Mouse (Mus musculus): ENCODE measurements around the gene Trmt2a.

The Trmt2a gene

DNA sequence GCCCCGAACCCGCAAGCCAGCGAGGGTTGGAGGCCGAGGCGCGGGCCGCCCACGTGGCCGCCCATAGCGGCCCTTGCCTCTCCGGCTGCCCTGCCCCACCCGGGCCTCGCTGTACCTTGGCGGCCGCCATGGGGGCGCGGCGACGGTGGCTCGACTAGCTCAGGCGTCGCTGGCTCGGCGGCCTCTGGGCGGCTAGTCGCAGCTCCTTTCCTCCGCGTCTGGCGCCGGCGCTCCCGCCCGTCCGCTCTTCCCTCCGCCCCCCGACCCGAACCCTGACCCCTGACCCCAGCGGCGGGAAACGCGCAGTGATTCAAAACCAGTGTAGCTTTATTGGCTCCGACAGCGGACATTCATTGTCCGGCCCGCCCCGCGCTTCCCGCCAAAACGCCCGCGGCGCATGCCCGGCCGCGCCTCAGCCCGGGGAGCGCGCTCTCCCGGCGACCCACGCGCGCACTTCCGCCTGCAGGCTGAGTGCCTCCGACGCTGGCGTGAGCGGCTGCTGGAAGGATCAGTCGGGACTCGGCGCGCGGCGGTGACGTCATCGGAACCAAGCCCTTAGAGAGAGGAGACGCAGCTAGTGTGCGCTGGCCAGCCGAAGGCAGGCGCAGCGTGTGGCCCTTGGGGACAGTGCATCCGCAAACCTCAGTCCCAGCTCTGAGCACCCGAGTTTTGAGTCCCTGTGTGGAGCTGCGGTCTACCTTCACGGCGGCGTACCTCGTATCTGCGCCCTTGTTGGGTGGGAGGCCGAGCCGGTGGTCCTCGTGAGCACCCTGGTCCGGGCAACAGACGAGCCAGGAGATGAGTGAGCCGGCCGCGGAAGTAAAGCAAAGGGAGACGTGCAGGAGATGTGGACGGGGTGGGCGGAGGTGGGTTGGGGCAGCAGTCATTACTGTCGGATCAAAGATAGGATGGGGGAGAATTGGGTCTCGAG is at the start of gene Trmt2a, which contains the start of gene Ranbp1:
Gene Trmt2a, plus strand, starts transcription at position 247 of the 931 bp plus-strand sequence.
Gene Ranbp1, minus strand, starts transcription at position 300 of the 931 bp plus-strand sequence.
- peak; percentile 99 for DNase-seq

GRCm38 (mm10) chr16:18200062-18200461 is 48.4 kb upstream of the Trmt2a start:
- no peak for DNase-seq

DNA sequence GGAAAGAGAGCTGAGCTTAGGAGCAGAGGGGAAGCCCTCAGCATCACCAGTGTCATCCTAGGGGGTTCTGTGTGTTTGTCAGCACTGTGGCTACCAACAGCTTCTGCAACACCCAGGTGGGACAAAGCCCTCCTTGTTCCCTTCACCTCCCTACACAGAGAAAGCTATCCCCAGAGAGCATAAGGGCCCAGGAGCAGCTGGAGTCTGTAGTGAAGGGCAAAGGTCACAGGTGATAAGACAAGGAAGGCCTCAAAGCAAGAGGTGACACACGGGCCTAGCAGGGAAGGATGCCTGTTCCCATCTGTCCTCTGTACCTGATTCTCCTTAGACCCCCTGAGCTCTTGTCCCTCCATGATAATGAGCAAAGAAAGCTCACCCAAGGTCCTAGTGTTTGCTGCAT is 46.9 kb upstream of the Trmt2a start:
- no peak for DNase-seq

GRCm38 (mm10) chr16:18202061-18202460 is 46.4 kb upstream of the Trmt2a start:
- no peak for DNase-seq

GRCm38 (mm10) chr16:18203430-18204091 is 44.9 kb upstream of the Trmt2a start:
- peak; percentile 44 for DNase-seq

GRCm38 (mm10) chr16:18210701-18211416 is 37.6 kb upstream of the Trmt2a start:
- DNase-seq = peak; percentile 61

DNA sequence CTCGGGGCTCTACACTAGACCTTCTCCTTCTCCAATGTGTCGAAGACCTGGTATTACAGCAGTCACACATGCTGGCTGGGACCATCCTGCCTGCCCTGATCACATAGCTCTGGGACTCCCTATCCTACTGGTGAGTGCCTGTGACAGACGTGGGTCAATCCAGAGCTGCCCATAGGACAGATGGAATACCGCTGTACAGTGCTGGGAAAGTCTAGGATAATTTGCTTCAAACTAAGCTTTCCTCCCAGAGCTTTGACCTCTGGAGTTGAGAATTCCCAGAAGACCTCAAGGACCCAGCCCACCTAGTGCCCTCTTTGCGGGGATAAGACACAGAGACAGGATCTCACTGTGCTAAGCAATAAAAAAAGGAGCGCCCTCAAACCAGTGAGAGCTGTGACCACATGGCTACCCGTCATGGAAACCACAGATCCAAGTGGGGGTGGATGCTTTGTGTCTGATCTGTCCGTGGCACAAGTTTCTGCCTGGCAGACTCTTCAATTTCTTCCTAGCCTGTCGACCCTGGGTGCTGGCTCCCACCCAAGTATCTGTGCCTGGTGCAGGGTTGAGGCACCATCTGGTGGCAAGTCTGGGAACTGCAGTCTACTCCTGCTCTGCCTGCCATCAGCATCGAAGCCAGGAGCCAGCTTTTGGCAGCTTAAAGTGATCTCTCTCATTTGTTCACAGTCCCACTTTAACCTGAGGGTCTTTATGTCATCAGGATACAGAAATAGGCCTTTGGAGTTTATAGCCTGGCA is 36.9 kb upstream of the Trmt2a start:
- DNase-seq = peak; percentile 85

DNA sequence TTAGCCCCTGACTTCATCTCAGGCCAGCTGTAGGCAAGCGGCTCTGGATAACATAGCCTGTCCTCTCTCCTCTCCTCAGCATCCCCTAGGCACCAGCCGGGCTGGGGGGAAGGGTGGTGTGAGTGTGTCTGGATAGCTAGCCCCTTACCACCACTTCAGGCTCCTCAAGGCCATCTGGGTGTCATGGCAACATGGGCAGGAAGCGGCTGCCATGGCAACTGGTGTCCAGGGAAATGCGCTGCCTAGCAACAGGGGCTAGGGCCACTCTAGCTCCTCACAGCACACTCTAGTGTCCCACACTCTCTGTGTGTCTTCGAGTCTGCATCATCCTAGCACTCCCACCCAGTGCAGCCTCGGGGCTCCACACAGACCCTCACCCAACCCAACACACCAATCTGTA is 34.8 kb upstream of the Trmt2a start:
- peak; percentile 92 for DNase-seq

- no peak for DNase-seq
Measured at GRCm38 (mm10) chr16:18214858-18215257, 33.6 kb upstream of the Trmt2a start.

DNA sequence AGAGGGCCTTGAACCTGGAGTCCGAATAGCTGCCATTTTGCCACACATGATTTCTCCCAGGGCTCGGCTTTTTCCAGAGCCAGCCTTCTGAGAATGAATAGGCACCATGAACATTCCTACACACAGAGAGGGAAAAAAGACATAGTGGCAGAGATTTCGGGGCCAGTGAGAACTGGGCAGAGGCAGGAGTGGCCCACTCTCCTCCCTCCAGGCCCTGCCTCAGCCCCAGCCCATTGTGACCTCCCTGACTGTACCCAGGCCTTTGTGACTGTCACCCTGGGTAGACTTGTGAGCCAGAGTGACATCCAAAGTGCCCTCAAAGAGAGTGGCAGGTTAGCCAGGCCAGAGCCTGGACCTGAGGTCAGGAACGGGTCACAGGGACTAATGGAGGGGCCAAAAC is 30.9 kb upstream of the Trmt2a start, which contains the start of gene Ccdc188:
Gene Ccdc188, plus strand, starts transcription at position 301 of the 400 bp plus-strand sequence.
- DNase-seq = no peak

- DNase-seq = no peak
Measured at GRCm38 (mm10) chr16:18218580-18218996, 29.9 kb upstream of the Trmt2a start.

DNA sequence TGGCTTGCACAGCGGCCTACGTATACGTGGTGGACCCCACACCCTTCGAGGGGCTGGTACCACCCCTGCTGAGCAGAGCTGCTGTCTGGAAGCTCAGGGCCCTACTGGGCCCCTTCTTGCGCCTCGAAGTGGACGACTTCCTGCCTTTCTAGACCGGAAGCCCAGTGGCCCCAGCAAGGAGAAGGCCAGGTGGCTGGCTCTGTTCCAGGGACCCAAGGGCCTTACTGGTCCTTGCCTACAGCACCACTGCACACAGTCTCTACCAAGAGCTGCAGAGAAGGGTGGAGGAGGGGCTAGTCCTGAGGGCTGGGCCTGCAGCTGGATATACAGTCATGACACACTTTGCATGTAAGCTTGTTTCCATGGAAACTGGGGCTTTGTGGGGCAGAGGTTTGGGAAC is 28.5 kb upstream of the Trmt2a start:
- peak; percentile 58 for DNase-seq

GRCm38 (mm10) chr16:18220856-18221542 is 27.5 kb upstream of the Trmt2a start:
- DNase-seq = no peak

DNA sequence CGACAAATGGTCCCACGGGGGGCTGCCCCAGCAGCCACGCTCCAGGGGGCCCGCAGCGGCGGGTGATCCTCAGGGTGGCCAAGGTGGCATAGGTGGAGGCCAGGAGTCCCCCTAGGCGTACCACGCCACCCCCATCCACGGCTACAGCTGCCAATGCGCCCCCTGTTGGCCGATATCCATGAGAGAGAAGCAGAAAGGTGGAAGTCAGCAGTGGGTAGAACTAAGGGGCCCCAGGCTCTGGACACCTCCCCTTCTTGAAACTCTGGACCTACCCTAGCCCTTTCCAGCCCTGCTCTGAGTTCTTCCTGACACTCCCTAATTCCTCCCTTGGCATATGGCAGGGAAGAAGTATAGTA is 27.0 kb upstream of the Trmt2a start:
- no peak for DNase-seq

DNA sequence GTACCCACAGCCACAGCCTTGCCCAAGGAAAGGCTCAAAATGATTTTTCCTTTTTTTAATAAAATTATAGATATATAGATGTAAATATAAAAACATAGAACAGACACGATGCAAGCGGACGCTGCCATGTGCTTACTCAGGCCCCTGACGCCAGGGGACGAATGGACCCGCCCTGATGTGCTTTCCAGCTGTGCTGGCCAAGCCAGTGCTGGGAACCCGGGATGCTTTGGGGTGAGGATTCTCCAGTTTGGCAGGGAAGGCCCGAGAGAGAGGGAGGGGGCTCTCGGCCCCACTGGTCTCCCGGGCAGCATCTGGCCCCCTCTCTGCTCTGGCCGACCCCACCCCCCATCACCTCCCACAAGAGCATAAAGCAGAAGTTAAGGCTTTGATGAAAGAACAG is 26.3 kb upstream of the Trmt2a start:
- no peak for DNase-seq

DNA sequence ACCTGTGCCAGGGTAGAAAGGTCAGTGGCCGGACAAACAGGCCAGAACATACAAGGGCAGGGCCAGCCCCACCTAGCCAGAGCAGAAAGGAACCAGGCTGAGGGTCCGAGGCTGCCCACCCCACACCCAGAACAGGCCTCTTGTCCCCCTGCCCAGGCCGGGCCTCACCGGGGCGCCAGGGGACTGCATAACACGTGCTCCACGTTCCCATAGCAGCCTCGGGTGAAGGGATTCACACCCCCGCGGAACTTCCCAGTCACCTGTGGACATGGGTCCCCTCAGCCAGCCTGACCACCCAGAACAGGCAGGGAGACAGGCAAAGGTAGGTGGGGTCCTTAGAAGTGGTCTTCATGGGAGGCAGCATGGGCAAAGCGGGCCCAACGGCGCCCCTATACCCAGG is 21.3 kb upstream of the Trmt2a start:
- DNase-seq = no peak

GRCm38 (mm10) chr16:18227897-18228422 is 20.5 kb upstream of the Trmt2a start:
- no peak for DNase-seq

DNA sequence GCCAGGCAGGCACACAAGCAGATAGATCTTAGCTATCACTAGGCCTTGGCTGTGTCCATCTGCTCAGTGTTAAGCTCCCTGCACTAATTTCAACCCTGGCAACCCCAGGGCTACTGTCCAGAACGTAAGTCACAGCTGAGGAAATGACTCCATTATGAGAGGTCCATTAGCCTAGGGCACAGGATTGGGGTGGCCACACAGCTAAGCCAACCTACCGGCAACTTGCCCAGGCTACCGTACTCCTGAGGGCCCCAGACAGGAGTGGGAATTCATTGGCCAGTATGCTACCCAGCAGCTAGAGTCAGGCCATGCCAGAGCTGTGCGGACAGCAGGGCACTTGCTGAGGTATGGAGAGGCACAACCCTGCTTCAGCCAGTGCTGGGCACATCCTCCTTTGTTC is 19.6 kb upstream of the Trmt2a start:
- no peak for DNase-seq

DNA sequence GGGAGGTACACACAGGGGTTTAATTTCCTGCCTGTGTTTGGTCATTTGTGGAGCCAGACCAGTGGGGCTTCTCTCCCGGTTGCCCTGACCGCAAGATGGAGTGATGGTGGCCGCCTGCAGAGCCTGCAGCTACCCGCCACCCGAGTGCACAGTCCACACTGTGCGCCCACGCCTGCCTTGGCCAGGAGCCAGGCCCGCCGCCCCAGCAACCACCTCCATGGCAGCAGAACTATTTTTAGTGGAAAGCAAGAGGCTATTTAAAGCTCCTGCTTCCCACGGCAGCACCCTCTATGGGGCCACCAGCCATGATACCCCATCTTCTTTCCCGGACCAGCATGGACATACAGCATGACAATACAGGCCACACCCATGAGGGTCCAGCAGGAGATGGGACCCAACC is 18.9 kb upstream of the Trmt2a start:
- DNase-seq = no peak

DNA sequence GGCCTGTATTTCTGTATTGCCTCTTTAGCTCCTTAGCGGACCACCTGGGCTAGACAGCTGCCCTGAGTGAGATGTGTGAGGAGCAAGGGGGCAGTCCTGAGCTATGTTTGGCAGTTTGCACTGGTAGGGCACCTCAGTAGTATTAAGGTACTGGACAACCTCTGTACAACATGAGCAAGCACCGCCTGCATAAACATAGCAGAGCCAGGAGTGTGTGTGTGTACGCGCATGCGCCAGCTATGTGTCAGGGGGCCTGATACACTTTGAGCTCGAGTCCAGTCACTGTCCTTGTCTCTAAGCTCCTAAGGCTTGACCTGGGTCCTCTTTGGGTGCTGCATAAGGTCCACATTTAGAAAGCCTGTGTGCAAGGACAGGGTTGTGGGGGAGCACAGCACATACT is 17.9 kb upstream of the Trmt2a start:
- no peak for DNase-seq

DNA sequence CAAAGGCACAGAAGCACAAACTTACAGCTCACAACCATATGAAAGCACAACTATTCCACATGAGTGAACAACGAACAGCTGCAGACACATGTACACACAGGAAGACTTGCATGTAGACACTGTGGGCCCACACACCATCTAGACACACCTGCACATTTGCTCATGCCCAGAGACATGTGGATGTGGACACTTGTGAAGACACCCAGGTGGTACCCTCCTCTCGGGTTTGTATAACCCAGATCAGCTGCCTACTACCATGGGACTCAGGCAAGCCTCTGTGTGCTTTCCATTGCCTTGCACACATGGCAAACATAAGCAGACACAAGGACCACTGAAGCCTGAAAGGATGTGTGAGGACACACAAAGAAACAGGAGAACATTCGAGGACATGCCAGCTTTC is 17.4 kb upstream of the Trmt2a start:
- DNase-seq = no peak

- no peak for DNase-seq
Measured at GRCm38 (mm10) chr16:18231451-18231850, 17.0 kb upstream of the Trmt2a start.
